Mouse (Mus musculus) CH12.LX (cell line): ENCODE results near the gene Dmxl2. TPM values are rescaled to one million over a fixed set of nuclear protein-coding genes. Genes with fewer than 3 reads are reported as not detected.

ENCODE experiments used
- DNase-seq: peaks from one replicate; pipeline ENCODE4 v3.0.0-alpha.2; 2013; ENCODE audit errors: extremely low read depth
- H3K27ac ChIP-seq: 2 replicates; pipeline ENCODE4 v1.5.1; 2012; ENCODE audit warnings: low read depth, mild to moderate bottlenecking, control low read depth, moderate library complexity; ENCODE audit not compliant: insufficient read depth
- H3K27me3 ChIP-seq: replicated peaks from 2 replicates; pipeline ENCODE3; 2012; ENCODE audit warnings: inconsistent platforms
- H3K36me3 ChIP-seq, 2 experiments: replicated peaks in 1 of 2; 2 replicates each; pipeline versions ENCODE3 to v1.6.1; 2012; ENCODE audit warnings: inconsistent platforms in 1 of 2, low read length in 1 of 2, mild to moderate bottlenecking in 1 of 2, mixed read lengths in 1 of 2, moderate library complexity in 1 of 2; ENCODE audit not compliant: control insufficient read depth in 1 of 2, insufficient read depth in 1 of 2
- H3K4me1 ChIP-seq, 2 experiments: 2 replicates each; pipeline ENCODE4 v1.6.1; 2012; ENCODE audit warnings: inconsistent platforms in 1 of 2, moderate library complexity in 1 of 2; ENCODE audit not compliant: insufficient read depth in 2 of 2, control insufficient read depth in 1 of 2
- H3K4me2 ChIP-seq: 2 replicates; pipeline ENCODE4 v1.6.1; 2012; ENCODE audit warnings: low read depth, mild to moderate bottlenecking, control low read depth; ENCODE audit not compliant: poor library complexity, insufficient read depth, severe bottlenecking
- H3K4me3 ChIP-seq, 3 experiments: fragments of 150-350 bp in 1 of 3; sonication (generic) in 1 of 3; replicated peaks in 1 of 3; 2 replicates each; pipeline versions ENCODE3 to v1.5.1; 2011 to 2012; ENCODE audit warnings: low read depth in 2 of 3, low read length in 2 of 3, mild to moderate bottlenecking in 2 of 3, moderate library complexity in 2 of 3, control low read depth in 1 of 3, improper control_type of control experiment in 1 of 3, inconsistent platforms in 1 of 3, mixed read lengths in 1 of 3; ENCODE audit not compliant: poor library complexity in 1 of 3
- H3K79me2 ChIP-seq: replicated peaks from 2 replicates; pipeline ENCODE4 v1.6.1; 2012; ENCODE audit warnings: mild to moderate bottlenecking, moderate library complexity; ENCODE audit not compliant: control insufficient read depth, poor library complexity, insufficient read depth, severe bottlenecking; ENCODE audit errors: extremely low read depth
- H3K9ac ChIP-seq: 2 replicates; pipeline ENCODE4 v1.6.1; 2012; ENCODE audit warnings: low read depth, mild to moderate bottlenecking, control low read depth, moderate library complexity; ENCODE audit not compliant: insufficient read depth
- H3K9me3 ChIP-seq: replicated peaks from 2 replicates; pipeline ENCODE3; 2012; ENCODE audit warnings: low read length, inconsistent platforms, mixed read lengths
- CHD1 ChIP-seq: IDR thresholded peaks from 2 replicates; pipeline ENCODE4 v1.6.1; 2012; ENCODE audit warnings: low read depth, low read length, improper control_type of control experiment, inconsistent platforms
- CHD2 ChIP-seq: IDR thresholded peaks from 2 replicates; pipeline ENCODE4 v1.6.1; 2011; ENCODE audit warnings: low read length, improper control_type of control experiment
- CTCF ChIP-seq, 2 experiments: IDR thresholded peaks in 1 of 2; conservative IDR thresholded peaks in 1 of 2; 2 replicates each; pipeline ENCODE4 v1.5.1; 2011 to 2012; ENCODE audit warnings: low read depth in 2 of 2, low read length in 2 of 2, improper control_type of control experiment in 1 of 2, inconsistent platforms in 1 of 2, mild to moderate bottlenecking in 1 of 2, moderate library complexity in 1 of 2
- E2F4 ChIP-seq: IDR thresholded peaks from 2 replicates; pipeline ENCODE4 v1.6.1; 2011; ENCODE audit warnings: low read depth, low read length, improper control_type of control experiment; ENCODE audit not compliant: insufficient replicate concordance
- ELF1 ChIP-seq: IDR thresholded peaks from 2 replicates; pipeline ENCODE4 v1.6.1; 2014; ENCODE audit warnings: low read depth, mild to moderate bottlenecking, inconsistent platforms, low read length, improper control_type of control experiment
- EP300 ChIP-seq: IDR thresholded peaks from 2 replicates; pipeline ENCODE4 v1.6.1; 2011; ENCODE audit warnings: low read length, improper control_type of control experiment
- GABPA ChIP-seq: IDR thresholded peaks from 2 replicates; pipeline ENCODE4 v1.6.1; 2012; ENCODE audit warnings: low read depth, low read length, improper control_type of control experiment, inconsistent platforms; ENCODE audit not compliant: insufficient replicate concordance
- HCFC1 ChIP-seq: IDR thresholded peaks from 2 replicates; pipeline ENCODE4 v1.6.1; 2012; ENCODE audit warnings: low read depth, mild to moderate bottlenecking, inconsistent platforms, low read length, improper control_type of control experiment
- IRF4 ChIP-seq: IDR thresholded peaks from 2 replicates; pipeline ENCODE4 v1.6.1; 2014; ENCODE audit warnings: low read depth, mild to moderate bottlenecking, inconsistent platforms, low read length, improper control_type of control experiment
- JUN ChIP-seq: IDR thresholded peaks from 2 replicates; pipeline ENCODE4 v1.6.1; 2011; ENCODE audit warnings: low read depth, mild to moderate bottlenecking, low read length, improper control_type of control experiment, moderate library complexity; ENCODE audit not compliant: insufficient read depth
- JUND ChIP-seq: conservative IDR thresholded peaks from 2 replicates; pipeline ENCODE4 v1.6.1; 2011; ENCODE audit warnings: low read depth, low read length, improper control_type of control experiment
- MAFK ChIP-seq: IDR thresholded peaks from 2 replicates; pipeline ENCODE4 v1.6.1; 2011; ENCODE audit warnings: low read length, improper control_type of control experiment; ENCODE audit not compliant: insufficient replicate concordance
- MAX ChIP-seq: IDR thresholded peaks from 2 replicates; pipeline ENCODE4 v1.6.1; 2011; ENCODE audit warnings: low read length, improper control_type of control experiment
- MAZ ChIP-seq: IDR thresholded peaks from 2 replicates; pipeline ENCODE4 v1.6.1; 2012; ENCODE audit warnings: low read depth, mild to moderate bottlenecking, inconsistent platforms, low read length, improper control_type of control experiment, moderate library complexity
- MEF2A ChIP-seq: IDR thresholded peaks from 2 replicates; pipeline ENCODE4 v1.6.1; 2014; ENCODE audit warnings: low read depth, mild to moderate bottlenecking, inconsistent platforms, low read length, improper control_type of control experiment, borderline replicate concordance
- MXI1 ChIP-seq: IDR thresholded peaks from 2 replicates; pipeline ENCODE4 v1.6.1; 2011; ENCODE audit warnings: mild to moderate bottlenecking, low read depth, low read length, improper control_type of control experiment
- NELFE ChIP-seq: IDR thresholded peaks from 2 replicates; pipeline ENCODE4 v1.6.1; 2011; ENCODE audit warnings: low read depth, low read length, improper control_type of control experiment
- NRF1 ChIP-seq: IDR thresholded peaks from 2 replicates; pipeline ENCODE4 v1.6.1; 2014; ENCODE audit warnings: low read depth, mild to moderate bottlenecking, inconsistent platforms, low read length, improper control_type of control experiment, moderate library complexity
- POLR2A ChIP-seq: IDR thresholded peaks from 2 replicates; pipeline ENCODE4 v1.6.1; 2011; ENCODE audit warnings: low read depth, mild to moderate bottlenecking, improper control_type of control experiment, low read length
- RCOR1 ChIP-seq: conservative IDR thresholded peaks from 2 replicates; pipeline ENCODE4 v1.6.1; 2012; ENCODE audit warnings: low read depth, mild to moderate bottlenecking, inconsistent platforms, low read length, improper control_type of control experiment
- SIN3A ChIP-seq: IDR thresholded peaks from 2 replicates; pipeline ENCODE4 v1.6.1; 2012; ENCODE audit warnings: low read length, improper control_type of control experiment, inconsistent platforms
- SMC3 ChIP-seq: IDR thresholded peaks from 2 replicates; pipeline ENCODE4 v1.6.1; 2011; ENCODE audit warnings: low read depth, low read length, improper control_type of control experiment
- TCF12 ChIP-seq: IDR thresholded peaks from 2 replicates; pipeline ENCODE4 v1.6.1; 2014; ENCODE audit warnings: low read depth, mild to moderate bottlenecking, inconsistent platforms, low read length, improper control_type of control experiment
- ZKSCAN1 ChIP-seq: IDR thresholded peaks from 2 replicates; pipeline ENCODE4 v1.6.1; 2012; ENCODE audit warnings: low read depth, inconsistent platforms, low read length, improper control_type of control experiment, borderline replicate concordance
- ZMIZ1 ChIP-seq: IDR thresholded peaks from 2 replicates; pipeline ENCODE4 v1.6.1; 2012; ENCODE audit warnings: low read depth, mild to moderate bottlenecking, inconsistent platforms, low read length, improper control_type of control experiment
- dilution Hi-C: fragments of 300-500 bp; cut with MboI; formaldehyde crosslinking; loops from 2 replicates; pipeline ENCODE4 v1.14.3; 2020; ENCODE audit warnings: low sequenced_read_pairs; ENCODE audit not compliant: extremely low pct_unique_long_range_greater_than_20kb, extremely low pct_ligation_motif_present
- in situ Hi-C: fragments of 300-500 bp; cut with MboI; formaldehyde crosslinking; loops from 3 replicates; pipeline ENCODE4 v1.14.3; 2019; ENCODE audit warnings: low sequenced_read_pairs, low pct_ligation_motif_present, low pct_unique_long_range_greater_than_20kb, mixed read lengths
- polyA plus RNA-seq: library from polyadenylated mRNA; unstranded; fragments of >175 nt; gene quantifications from 2 replicates; pipeline ENCODE4 v1.2.1, GENCODE M21; 2012; ENCODE audit warnings: low read depth; ENCODE audit not compliant: insufficient read length
- total RNA-seq, 2 experiments: library from RNA; depleted of rRNA; stranded (reverse); fragments of 300-350 nt in 1 of 2; fragments of >200 nt in 1 of 2; gene quantifications; 2 replicates each; pipeline ENCODE4 v1.2.3; 2012 to 2014

Dmxl2 gene
- total RNA-seq (2012; rRNA removed) (20.1 and 23.7 TPM in 2 replicates), total RNA-seq (2014; rRNA removed) (21.8 and 24.2 TPM in 2 replicates), polyA plus RNA-seq (22.5 and 26.6 TPM in 2 replicates)

- Histone ChIP-seq H3K4me3 (peak within 1 kb of the TSS; percentile 59 to 94 (median 82)), H3K9me3 (no peaks in the 10 kb centered on the region), H3K27me3 (no peaks in the 10 kb centered on the region), H3K27ac (peak within 1 kb of the TSS; percentile 59), H3K9ac (peak within 1 kb of the TSS; percentile 86), H3K4me1 (peaks cover 3 to 25% of the 10 kb centered on the region in 2 experiments), H3K79me2 (peaks cover 11% of the 10 kb centered on the region), H3K4me2 (peak within 1 kb of the TSS; percentile 79), H3K36me3 (peaks cover 0 to 3% of the 10 kb centered on the region in 2 experiments)
- TF ChIP-seq POLR2A (peak; percentile 28; the same call in 1 of the 2 replicates), MXI1 (peak; percentile 79), MAX (peak; percentile 59; the same call in 1 of the 2 replicates), NRF1 (peak; percentile 89), SIN3A (no peak; the same call in 1 of the 2 replicates), TCF12 (peak; percentile 13; the same call in 1 of the 2 replicates), ELF1 (no peak; the same call in 1 of the 2 replicates), IRF4 (no peak; the same call in 1 of the 2 replicates), JUN (no peak)
- DNase-seq: peak; percentile 89
- dilution Hi-C loops (no loop called here), in situ Hi-C loops (no loop called here)
Observed at GRCm38 (mm10) chr9:54501453-54502110, at the start of gene Dmxl2. TSS of gene Dmxl2 (minus strand) at chr9:54501626.

- no peak overlapping the region for H3K27ac ChIP-seq
Observed at GRCm38 (mm10) chr9:54549433-54549832, 48.0 kb upstream of the Dmxl2 start.

More at GRCm38 (mm10) chr9:54549433-54549832, 48.0 kb upstream of the Dmxl2 start:
- H3K4me1 ChIP-seq: peaks cover 26 to 71% of the 10 kb centered on the region in 2 experiments
- no peaks in the 10 kb centered on the region for H3K9me3 ChIP-seq
- no peak overlapping the region for H3K4me3 ChIP-seq
- H3K4me2 ChIP-seq: no peak overlapping the region
- no peaks in the 10 kb centered on the region for H3K27me3 ChIP-seq
- no peak overlapping the region for H3K9ac ChIP-seq
- no peak for DNase-seq
- dilution Hi-C loops: no loop called here
- TF ChIP-seq GABPA: no peak
- TF ChIP-seq IRF4: no peak
- TF ChIP-seq EP300: no peak
- TF ChIP-seq RCOR1: no peak
- TF ChIP-seq TCF12: no peak
- TF ChIP-seq HCFC1: no peak
- no peak for TF ChIP-seq MEF2A
- no peak for TF ChIP-seq ZMIZ1
- no peak for TF ChIP-seq MAZ
- no peak for TF ChIP-seq JUND
- TF ChIP-seq E2F4: no peak
- no peak for TF ChIP-seq MAFK
- TF ChIP-seq ZKSCAN1: no peak
- no peak for TF ChIP-seq CHD1
- no peak for TF ChIP-seq CHD2
- TF ChIP-seq ELF1: no peak
- no peak for TF ChIP-seq NELFE
- TF ChIP-seq SMC3: no peak
- TF ChIP-seq CTCF (conservative IDR thresholded peaks at IDR 0.05 in 1 of 2, IDR thresholded peaks at IDR 0.05 in 1 of 2; ENCODE audit: low read depth in 2 of 2, low read length in 2 of 2): no peak
- no peak for TF ChIP-seq MAX
- in situ Hi-C loops: no loop called here
- no peaks in the 10 kb centered on the region for H3K79me2 ChIP-seq
- no peaks in the 10 kb centered on the region for H3K36me3 ChIP-seq
